Mouse (Mus musculus) NIH3T3 (cell line): ENCODE data around the gene Ripply1.

Experiments
- DNase-seq: peaks from one replicate; pipeline ENCODE4 v3.0.0-alpha.2; 2012; ENCODE audit warnings: low read depth

Ripply1 gene

DNA sequence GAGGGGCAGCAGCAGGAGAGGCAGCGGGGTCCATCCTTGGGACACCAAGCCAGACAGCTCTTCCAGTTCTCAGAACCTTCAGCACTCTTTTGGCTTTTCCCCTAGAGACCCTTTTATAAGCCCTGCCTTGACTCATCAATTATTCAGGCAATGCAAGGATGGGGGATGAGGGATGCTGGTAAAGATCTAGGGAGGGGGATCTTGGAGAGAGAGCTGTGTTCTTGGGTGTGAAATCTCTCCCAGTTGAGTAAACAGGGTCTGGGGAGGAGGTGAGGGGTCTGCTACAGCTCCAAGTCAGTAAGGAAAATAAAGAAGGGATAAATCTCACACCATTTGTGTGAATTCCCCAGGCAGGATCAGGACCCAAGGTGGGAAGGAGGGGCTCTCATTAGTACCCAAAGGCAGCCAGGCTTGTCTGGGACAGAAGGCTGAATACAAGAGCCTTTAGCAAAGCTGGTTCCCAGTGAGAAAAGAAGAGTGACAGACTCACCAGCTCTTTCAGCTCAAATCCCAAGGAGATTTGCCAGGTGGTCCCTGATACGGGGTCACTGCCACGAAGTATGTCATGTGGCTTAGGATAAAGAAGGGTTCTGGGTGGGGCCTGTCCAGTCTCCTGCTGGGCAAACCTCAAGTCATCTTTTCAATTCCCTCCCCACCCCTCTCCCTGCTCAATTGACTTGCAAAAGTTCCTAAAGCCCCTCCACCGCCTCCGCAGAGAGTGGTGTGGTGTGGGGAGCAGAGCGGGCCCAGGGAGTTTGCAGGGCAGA lies at the start of gene Ripply1:
TSS of gene Ripply1 (minus strand) at position 76 of the 767 bp plus-strand sequence.
- no peak for DNase-seq

DNA sequence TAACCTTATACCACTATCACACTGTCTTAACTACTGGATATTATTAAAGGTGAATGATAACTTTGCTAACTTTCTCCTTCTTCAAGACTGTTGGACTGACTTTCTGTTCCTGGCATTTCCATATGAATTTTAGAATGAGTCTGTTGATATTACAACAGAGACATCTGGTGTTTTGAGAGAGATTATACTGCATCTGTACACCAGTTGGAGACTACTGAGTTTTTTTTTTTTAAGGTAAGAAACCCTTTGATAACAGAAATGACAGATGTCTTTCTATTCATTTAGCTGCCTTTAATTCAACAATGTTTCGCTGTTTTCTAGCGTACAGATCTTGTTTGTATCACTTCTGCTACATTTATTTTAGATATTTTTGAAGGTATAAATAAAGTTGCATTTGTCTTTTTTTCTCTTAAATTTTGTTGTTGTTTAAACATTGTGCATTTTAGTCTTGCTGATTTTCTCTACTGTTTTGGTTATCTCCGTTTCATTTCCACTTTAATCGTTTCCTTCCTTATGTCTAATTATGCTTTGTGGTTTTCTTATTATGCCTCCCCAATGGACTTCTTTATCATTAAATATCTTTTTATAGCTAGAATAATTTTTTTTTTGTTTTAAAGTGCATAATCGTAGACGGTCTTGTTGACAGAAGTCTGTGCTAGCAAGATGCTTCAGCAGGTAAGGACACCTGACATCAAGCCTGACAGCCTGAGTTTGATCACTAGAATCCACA lies 46.4 kb upstream of the Ripply1 start:
- DNase-seq, result no peak

DNA sequence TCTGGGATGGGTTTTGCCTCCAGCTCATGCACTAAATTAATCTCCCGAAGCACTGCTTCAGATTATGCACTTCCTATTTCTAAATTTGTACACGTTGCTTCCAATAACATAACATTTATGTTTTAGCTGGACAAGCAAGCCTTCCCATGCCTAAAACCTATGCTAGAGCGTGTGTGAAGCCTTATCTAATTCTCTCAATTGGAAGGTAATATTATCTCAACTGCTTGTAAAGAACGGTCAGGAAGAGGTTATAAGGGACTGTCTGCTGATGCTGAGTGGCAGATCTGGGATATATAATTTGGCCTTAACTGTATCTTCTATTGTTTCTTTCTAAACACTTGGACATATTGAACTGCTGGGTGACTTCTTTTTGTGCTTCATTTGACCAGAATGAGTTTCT lies 44.8 kb upstream of the Ripply1 start:
- no peak for DNase-seq

DNA sequence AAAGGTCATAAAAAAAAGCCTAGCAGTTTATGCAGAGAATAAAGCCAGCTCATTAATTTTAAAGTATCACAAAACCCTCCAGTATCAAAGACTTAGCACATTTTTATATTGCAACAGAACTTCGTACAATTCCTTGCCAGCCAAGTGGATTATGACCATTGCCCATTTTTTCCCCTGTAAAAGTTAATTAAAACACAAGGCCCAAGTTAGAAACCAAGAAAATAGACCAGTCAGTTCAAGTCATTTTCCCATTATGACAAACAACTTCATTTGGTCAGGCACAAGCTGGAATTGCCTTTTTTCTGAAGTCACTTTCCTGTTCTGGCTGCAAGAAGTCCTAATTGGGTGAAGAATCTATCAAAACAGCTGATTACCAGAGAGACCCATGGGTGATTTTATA lies 43.2 kb upstream of the Ripply1 start:
- no peak for DNase-seq

DNA sequence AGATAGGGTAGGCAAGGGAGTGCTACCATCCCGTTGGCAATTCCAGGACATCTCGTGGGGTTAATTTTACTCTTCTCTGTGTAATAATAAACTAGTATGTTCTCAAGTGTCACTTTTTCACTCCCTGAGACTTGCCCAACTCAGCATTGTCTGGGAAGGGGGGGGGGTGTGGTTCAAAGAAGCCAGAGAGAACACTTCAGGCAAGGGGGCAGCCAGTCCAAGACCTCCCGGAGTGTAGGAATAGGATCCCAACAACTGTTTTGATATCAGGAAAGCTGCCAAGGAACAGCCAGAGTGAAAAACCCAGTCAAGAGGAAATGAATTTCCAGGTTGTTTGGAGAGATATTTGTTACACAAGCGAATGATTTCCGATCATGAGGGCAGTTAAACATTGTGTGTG lies 33.0 kb upstream of the Ripply1 start:
- DNase-seq, result no peak

DNA sequence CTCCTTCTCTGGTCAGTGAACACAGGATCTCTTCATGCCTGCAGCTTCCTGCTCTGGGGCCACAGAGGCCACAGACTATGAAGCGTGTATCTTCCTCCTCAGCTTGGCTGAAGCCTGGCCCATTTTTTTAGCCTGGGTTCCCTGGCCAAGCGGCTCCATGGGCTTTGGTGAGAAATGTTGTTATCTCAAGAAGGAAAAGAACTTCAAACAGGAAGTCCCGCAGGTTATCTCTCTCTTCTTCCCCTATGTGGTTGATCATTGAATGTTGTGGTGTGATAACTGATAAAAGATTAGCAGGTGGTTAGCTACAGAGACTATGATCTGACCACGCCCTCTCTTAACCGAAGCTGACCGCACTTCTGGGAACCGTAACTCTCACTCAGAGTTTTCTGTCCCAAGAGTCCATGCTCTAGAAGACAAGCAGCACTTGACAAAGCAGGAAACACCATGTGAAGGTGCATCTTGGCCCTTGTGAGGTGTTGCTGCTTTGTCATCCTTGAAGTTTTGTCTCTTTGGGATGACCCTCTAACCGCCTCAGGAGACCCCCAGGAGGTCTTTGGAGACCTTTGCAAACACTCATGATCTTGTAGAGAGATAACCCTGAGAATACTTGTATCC lies 32.0 kb upstream of the Ripply1 start:
- DNase-seq, result no peak

DNA sequence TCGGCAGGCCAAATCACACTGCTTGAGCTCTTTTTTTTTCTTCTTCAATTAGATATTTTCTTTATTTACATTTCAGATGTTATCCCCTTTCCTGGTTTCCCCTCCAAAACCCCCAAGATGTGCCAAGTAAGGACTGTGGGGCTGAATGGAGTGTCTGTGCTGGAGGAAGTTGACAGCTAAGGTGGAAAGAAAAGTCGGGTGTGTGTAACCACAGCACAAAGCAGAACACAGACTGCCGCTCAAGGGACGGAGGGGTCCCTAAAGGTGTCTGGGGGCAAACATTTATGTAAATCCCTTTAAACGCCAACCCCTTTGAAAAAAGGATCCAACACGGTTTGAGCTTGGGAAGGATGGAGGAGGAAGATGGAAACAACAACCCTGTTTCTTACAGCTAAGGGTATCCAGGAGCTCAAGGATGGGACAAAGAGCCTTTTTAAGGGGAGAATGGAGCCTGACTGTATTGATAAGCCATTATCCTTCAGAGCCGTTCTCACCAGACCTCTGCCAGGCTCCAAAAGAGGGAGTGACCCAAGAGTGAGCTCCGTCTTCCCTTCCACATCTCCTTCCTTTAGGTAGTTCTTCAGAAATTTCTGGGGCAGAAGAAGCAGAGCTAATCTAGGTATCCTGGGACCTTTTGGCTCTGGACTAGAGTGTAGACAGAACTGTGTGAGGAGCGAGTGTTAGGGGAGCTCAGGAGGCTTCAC lies 31.3 kb upstream of the Ripply1 start:
- no peak for DNase-seq

DNA sequence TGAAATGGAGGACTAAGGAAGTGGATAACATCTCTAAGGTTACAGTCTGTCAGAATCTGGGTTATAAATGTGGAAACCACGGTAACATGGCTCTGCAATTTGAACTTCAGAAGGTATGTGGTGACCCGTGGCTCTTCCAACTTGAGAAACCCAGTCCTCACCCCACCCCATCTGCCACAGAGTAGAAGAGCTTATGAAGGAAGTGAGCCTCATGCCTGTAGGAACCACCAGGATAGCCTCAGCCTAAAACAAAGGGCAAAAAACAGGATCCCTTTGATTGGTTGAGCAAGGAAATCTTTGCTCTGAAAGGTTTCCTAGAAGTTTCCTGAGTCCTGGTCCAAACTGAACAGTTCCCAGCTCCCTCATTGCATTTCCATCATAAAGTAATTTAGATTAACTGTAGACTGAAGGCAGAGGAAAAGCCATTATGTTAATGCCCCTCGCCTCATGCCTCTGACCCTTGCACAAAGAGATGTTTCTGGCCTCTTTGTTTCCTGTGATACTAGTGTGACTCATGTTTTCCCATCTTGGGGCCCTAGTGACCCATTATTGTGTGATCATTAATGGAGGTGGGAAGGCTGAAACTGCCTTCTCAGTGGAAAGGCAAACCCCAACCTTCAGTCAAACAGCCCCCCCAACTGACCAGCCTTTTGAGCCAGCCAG lies 30.6 kb upstream of the Ripply1 start:
- DNase-seq, result no peak

DNA sequence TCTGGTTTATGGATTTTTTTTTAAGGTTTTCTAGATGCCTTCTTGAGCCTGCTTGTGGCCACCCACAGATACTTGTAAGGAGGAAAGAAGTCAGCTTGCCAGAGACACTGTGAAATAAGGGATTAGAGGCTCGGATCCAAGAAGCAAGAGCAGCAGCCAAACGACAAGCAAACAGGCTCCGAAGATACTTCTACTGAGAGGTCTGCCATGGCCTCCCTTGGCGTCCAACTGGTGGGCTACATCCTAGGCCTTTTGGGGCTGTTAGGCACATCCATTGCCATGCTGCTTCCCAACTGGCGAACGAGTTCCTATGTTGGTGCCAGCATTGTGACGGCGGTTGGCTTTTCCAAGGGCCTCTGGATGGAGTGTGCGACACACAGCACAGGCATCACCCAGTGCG lies 26.3 kb upstream of the Ripply1 start:
- no peak for DNase-seq

DNA sequence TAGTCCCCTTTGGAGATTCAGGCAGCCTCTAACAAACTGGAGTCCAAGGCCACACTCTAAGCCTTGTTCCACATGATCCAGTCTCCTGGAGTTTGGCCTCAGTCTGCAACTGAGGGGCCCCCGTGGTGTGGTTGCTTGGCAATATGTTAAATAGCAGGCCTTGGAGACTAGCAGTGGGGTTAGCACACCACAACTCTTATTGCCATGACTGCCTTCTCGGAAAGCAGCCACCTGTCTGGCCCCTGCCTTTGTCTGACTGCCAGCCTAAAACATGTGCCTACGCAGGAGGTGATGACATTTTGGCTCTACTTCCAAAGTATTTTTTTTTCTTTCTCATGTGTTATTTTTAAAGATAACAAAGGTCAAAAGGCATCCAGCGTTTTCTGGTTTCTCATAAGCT lies 25.9 kb upstream of the Ripply1 start:
- no peak for DNase-seq

DNA sequence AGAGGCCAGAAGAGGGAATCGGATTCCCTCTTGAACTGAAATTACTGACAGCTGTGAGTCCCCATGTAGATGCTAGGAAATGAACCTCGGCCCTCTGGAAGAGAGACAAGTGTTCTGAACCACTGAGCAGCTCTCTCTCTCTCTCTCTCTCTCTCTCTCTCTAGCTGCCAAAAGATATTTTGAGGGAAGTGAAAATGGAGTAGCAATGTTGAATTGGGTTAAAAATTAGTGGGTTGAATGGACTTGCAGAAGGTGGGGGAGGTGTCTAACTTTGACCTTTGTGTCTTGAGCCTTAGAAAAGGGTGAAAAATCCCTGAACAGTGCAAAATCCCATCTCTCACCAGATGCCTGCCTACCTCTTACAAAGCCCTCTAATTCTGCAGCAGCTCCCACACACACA lies 25.2 kb upstream of the Ripply1 start:
- DNase-seq, result peak; percentile 8

DNA sequence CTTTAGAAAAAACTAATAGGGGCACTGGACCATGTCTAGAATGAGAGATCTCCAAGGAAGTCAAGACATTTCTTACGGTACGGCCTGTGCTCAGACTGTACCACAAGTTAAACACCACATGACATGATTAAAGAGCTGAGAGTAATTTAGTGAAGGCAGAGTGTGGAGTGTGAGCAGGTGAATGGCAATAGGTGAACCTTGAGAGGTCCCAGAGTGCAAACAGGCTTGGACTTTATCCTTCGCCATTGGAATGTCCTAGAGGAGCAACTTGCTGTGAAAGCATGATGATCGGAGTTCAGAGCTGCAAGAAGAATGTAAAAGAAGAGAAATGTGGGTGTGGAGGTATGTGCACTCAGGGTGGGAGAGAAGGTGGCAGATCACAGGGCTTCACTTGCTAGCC lies 23.8 kb upstream of the Ripply1 start:
- no peak for DNase-seq

DNA sequence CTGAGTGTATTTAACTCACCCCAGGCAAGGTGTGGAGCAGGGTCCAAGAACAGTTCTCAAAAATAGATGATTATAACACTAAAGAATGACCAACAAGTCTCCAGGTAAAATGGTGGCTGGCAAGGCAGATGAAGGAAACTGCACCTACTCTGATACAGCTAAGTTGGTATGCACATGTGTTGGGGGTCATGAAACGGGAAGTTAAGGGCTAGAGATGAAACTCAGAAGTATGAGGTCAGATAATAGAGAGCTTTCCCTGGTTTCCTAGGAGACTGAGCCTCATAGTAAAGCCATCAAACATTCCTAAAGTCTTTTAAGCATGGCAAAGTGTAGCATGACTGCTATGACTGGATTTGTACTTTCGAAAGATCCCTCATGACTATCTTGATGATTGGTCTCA lies 20.9 kb upstream of the Ripply1 start:
- DNase-seq, result no peak

DNA sequence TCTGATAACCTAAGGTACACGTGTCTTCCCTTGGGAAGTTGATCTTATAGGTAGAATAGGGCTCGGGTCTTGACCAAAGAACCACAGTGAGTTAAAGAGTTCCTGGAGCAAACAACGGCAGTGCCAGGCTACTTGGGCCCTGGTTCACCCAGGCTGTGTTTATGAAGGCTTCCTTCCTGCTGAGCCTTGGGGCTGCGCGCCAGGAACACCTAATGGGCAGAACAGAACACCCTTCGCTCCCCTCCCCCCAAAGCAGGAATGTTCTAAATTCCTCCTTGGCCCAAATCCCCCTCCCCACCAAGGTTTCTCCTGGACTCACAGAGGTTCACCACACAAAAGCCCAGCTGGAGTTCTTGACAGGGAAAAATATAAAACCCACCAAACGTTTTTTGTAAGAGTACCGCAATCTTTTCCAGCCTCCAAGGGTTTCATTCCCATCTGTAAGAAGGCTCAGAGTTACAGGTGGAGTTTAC lies 18.3 kb upstream of the Ripply1 start, which contains the start of gene Cldn2:
TSS of gene Cldn2 (plus strand) at position 423 of the 473 bp plus-strand sequence.
- no peak for DNase-seq

DNA sequence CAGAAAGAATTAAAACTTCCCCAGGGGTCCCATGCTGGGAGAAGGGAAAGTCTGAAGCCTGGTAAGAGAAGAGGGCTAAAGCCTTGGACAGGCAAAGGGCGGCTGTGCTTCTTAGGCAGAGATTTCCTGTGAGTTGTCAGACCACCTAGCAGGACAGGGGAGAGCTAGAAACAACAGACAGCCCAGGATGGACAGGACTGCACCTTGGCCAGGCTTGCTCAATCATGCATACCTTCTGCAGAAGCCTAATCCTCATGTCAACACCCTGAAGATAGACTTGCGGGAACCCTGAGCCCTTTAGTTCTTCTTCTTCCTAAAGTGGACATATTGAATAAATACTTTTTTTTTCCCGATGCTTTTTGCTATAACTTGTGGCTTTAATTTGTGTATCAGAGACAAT lies 17.8 kb upstream of the Ripply1 start:
- no peak for DNase-seq

DNA sequence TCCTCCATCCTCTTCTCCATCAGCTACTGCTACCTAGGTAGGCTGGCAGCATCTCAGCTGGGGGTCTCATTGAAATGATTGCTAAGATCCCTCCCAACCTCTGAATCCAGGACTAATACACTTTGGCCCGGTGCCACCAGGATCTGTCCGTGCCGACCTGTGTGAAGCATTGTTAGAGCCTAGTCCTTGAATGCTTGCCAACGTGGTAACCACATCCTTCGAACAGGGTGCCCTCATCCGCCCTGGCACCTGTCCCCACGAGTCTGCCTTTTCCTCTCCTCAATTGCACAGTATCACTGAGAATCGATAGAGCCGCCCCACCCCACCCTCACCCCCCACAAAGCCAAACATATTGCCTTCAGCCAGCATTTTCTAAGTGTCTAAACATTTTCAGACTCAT lies 15.7 kb upstream of the Ripply1 start:
- DNase-seq, result no peak

DNA sequence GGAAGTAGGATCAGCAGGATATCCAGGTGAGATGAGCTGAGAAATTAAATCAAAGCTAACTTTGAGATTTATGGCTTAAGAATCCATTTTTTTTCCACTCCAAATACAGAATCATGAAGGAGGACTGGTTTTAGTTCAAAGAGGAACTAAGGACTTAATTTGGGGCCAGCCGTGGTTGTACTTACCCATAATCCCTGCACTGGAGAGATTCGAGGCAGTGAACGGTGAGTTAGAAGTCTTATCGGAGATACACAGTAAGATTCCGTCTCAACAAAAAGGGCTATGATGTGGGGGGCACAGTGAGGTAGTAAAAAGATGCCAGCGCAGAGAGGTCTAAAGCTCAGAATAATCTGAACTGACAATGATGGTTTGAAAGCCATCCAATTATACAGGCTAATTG lies 13.9 kb upstream of the Ripply1 start:
- DNase-seq, result no peak

DNA sequence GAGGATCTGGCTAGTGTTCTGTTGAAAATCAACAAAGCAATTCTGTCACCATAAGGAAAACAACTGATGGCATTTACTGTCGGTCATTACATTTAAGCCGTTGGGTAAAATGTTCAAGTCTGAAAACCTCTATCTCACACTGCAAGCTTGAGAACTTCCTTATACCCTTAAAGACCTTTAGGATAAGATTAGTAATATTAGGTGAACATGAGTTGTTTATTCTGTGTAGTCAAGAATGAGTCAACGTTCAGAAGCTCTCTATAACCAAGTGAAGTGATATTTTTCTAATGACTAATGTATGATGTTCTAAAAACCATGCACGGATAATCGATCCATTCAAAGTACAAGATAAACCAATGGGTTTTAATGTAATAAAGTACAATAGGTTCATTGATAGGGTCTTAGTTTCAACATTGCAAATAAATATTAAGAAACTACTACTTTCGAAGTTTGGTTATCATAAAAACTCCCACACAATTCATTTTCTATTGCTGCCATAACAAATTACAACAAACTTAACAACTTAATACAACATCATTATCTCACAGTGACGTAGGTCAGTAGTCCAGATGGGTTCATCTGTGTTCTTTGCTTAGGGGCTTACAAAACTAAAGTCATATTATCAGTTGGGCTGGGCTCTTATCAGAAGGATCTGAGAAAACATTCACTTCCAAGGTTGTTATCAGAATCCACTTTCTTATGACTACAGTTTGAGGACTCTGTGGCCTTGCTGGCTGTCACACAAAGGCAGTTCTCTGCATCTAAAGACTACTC lies 12.1 kb upstream of the Ripply1 start:
- DNase-seq, result no peak

DNA sequence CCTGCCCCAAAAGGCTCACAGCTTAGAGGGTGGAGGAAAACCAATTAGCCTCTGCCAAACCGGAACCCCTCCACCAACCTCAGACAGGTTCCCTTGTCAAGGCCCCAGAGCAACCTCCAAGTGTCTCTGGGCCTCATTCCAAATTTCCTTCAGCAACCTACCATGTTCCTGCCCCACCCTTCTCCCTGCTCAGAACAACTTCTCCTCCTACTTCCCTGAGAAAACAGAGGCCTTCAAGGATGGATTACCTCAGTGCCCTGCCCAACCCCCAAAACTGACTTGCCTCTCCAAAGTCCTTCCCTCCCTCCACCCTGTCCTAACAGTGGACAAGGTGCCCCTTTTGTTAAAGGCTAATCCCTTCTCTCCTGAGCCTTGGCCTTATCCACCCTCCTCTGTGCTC lies 3.6 kb upstream of the Ripply1 start:
- DNase-seq, result no peak

DNA sequence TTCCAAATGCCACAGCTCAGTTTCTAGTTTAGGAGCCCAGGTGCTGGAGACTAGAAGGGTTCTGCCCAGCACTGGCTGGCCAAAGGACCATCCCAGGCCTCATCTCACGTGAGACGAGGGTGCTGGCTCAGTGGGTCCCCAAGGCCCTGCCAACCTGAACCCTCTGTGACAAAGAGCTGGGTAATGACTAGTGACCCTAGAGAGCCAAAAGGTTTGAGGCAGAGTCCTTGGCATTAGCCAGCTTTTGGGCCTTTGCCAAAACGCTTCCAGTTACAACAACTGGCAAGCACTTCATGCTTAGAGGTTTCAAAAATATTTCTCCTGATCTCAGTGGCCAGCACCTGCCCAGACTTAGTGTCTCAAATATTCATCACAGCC lies 881 bp upstream of the Ripply1 start:
- peak; percentile 41 for DNase-seq

DNA sequence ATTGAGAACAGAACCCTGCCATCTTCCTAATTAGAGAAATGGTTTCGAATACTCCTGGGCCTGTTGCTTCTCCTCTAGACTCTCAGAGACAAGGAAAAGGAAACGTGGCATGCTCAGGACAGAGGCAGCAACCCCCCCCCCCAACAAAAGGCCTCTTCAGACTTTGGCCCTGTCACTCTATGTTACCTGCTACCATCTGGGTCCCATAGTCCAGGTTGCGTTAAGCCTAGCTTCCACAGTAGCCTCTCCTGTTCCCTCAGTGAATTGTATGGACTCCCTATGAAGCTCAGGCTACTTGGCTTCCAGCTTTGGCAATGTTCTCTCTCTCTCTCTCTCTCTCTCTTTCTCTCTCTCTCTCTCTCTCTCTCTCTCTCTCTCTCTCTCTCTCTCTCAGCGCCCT lies 590 bp downstream of the Ripply1 start:
- no peak for DNase-seq
